Mouse (Mus musculus): ENCODE measurements around the gene Mitf.

- TF ChIP-seq GATA1 (IDR thresholded peaks at IDR 0.05; ENCODE audit: borderline replicate concordance, low read length) (no peak), FLI1 (IDR thresholded peaks at IDR 0.05; ENCODE audit: low read length) (no peak)
Measured at GRCm38 (mm10) chr6:97837711-97838110, 30.9 kb downstream of the Mitf start.

Data from megakaryocyte, embryonic 14.5 days (primary cell).